Mouse (Mus musculus): ENCODE results near the gene Mob4.
A peak's percentile ranks its signal among the peaks of the same experiment; 100 is the strongest.
"Not testable (repeated sequence)": the region's sequence is repeated elsewhere in the genome, so short reads cannot be mapped to it uniquely, and the experiment has no call there.

The Mob4 gene

DNA sequence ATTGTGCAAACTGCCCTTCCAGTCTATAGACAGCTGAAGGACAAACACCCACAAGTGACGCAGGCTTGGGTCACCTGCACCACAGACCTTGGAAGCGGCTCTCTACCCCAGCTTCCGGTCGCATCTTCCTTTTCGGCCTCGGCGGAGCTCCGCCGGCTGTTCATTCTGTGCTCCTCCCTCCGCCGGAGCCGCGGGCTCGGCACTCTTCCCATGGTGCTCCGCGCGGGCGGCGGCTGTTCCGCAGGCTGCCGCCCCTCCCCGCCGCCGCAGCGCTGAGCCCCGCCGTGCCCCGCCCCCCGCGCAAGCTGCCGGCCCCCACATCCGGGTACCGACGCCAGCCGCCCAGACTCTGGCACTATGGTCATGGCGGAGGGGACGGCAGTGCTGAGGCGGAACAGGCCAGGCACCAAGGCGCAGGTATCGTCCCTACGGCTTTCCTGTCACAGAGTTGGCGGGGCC lies at the start of gene Mob4:
Gene Mob4, plus strand, starts transcription at position 289 of the 459 bp plus-strand sequence.
- peak; percentile 99 for DNase-seq

DNA sequence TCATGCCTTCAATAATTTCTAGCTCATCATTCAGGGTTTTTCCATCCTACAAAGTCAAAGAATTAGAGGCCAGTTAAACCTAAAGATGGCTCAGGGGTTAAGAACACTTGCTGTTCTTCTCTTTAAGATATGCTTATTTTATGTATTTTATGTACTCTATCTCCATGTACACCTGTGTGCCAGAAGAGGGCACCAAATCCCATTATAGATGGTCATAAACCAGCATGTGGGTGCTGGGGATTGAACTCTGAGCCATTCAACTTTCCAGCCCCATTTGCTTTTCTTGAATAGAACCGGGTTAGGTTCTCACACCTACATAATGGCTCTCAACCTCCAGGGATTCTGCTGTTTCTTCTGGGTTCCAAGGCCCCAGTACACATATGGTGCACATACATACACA lies 48.9 kb upstream of the Mob4 start:
- no peak for DNase-seq

DNA sequence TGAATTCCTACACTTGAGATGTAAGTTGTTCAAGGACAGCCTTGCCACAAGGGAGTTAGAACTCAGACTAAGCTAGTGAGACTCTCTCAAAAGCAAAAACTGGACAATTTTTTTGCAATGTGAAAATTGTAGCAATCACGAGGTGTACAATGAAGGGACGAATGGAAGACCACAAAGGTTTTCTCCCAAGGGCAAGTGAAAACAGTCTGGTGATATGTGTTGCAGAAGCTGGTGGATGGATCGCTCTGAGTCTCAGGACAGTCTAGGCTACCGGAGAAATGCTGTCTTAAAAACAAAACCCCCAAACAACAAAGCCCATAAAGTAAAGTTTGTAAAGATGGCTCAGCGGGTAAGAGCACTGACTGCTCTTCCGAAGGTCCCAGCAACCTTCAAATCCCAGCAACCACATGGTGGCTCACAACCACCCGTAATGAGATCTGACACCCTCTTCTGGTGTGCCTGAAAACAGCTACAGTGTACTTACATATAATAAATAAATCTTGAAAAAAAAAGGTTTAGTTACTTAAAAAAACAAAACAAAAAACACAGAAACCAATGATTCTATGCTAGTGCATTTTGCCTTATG lies 45.2 kb upstream of the Mob4 start:
- DNase-seq: no peak

DNA sequence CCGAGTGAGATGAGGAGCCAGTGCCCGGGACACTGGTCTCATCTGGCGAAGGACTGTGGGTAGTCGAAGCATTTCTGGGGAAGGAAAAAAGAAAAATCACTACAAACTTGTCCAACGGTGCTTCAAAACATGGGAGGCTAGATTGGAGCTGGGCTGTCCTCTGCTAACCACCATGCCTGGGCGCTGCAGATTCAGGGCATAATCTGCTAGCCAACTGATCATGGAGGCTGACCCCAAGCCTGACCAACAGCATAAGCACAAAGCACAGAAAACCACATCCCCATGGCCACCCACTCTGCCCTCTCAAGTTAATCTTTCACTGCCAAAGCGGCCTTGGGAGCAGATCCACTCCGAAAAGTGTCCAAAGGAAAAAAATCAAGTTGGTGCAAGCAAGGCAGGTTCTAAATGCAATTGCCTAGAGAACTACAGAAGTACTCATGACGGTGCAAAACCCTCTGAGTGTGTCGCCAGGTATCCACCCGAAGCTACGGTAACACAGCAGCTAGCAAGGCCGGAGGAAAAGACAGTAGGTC lies 44.1 kb upstream of the Mob4 start:
- DNase-seq: peak; percentile 9 to 44

DNA sequence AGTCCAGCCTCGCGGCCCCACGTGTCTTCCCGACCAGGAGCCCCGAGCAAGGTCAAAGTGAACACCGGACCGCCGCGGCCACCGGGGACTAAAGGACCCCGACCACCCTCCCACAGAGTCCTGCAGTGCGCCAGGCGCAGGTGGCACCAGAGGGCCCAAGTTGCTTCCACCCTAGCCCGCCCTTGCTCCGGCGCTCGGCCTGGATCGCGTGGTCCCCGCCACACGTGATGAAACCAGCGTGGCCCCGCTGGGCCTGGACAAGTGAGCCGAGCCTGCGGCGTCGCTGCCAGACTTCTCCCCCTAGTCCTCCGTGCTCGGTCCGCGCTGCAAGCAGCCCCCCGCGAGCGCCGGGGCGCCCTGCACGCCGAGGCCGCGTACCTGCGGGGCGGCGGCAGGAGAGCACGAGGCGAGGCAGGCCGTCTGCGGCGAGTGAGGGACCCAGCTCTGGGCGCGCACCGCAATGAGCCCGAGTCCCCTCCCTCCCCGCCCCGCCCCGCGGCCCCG lies 43.6 kb upstream of the Mob4 start:
- DNase-seq: peak in 1 of 2 experiments; percentile 85

DNA sequence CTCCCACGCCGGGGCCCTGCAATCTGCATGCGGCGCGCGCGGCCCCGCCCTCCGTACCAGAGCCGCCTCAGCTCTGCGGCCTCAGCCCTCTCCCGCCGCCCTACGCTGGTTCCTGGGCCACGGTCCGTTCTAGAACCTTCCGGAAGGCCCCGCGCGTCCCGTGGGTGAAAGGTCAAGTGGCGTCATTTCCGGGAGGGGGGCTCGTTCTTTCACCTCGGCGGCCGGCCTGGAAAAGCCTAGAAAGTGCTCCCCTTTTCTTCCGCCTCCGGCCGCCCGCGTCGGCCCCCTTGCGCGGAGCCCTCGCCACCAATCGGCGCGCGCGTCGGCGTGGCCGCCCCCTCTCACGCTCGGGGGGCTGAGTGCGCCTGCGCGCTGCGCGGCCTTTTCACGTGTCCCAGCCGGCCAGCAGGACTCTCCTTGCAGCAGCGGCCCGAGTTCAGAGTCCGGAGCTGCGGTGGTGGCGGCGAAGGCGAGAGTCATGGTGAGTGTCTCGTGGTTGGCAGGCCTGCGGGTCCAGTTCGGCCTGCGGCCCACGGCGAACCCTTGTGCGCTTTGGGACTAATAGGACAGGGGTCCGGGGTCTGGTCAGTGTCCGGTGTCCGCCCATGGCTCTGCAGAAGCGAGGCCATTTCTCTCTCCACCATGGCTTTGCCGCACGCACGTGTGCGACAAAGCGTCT lies 43.0 kb upstream of the Mob4 start, which contains the start of the genes Hspe1 and Hspd1:
Gene Hspe1, plus strand, starts transcription at position 201 of the 679 bp plus-strand sequence.
Gene Hspd1, minus strand, starts transcription at position 312 of the 679 bp plus-strand sequence.
- peak; percentile 99 for DNase-seq

DNA sequence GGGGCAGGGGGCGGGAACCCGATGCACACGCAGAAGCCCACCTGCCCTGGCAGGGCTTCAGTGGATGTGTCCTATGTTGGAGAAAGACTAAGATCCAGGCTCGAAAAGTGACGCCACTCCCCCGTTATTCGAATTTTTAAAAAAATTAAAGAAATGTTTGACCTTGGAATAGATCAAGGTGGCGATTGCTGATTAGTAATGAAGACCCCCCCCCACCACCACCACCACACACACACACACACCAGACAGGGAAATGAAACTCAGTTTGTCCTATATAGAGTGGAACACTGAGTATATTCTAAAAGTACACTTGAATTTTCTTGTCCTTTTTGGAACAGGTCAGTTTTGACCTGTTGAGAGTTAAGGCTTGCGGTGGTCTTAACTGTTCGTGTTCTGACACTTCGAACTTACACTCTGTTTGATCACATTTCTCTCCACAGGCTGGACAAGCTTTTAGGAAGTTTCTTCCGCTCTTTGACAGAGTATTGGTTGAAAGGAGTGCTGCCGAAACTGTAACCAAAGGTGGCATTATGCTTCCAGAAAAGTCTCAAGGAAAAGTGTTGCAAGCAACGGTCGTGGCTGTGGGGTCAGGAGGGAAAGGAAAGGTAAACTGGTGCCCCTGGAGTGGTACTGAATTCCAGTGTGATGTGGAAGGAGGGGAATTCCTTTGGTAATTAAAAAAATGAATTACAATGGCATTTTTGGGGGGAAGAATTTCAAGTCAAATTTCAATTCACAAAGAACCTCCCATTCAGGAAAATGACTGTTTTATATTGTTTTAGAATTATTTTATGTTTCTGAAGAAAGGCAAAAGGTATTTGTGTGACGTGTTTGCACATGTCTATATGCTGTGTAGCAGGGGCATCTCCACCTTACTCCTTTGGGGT lies 42.2 kb upstream of the Mob4 start:
- no peak for DNase-seq

DNA sequence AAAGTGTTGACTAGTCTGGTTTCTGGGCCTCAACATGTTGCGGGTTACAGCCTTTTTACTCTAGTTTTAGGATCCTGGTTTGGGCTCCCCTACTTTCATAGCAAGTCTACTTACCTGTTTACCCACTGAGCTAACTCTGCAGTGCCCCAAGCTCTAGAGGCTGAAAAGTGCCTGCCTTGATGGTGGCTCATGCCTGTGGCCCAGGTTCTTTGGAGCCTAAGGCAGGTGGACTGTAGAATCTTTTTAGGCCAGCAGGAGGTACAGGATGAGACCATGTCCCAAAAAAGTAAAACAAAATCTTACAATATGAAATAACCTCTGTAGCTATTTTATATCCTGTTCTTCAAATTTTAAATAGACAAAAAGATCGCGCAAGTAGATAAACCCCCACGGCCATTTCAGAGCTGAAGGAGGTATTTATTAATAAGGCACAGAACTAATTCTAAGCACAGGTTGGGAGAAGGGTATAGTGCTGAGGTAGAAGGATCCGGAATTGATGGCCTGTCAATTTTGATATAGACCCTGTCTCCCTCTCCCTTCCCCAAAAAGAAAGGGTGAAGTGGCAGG lies 41.5 kb upstream of the Mob4 start:
- no peak for DNase-seq

DNA sequence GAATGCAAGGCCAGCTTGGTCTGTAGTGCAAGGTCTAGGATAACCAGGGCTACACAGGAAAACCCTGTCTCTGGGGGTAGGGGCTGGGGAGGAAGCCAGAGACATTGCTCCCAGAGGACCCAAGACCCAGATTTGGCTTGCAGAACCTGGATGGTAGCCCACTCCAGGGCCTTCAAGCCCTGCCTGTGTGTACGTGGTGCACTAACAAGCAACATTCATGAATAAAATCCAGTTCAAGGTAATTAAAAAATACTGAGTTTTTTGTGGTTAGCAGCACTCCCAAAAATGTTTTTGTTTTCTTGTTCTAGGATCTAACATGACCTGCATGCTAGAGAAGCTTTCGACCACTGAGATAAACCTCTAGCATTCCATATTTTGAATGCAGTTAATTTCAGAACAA lies 39.0 kb upstream of the Mob4 start:
- no peak for DNase-seq

DNA sequence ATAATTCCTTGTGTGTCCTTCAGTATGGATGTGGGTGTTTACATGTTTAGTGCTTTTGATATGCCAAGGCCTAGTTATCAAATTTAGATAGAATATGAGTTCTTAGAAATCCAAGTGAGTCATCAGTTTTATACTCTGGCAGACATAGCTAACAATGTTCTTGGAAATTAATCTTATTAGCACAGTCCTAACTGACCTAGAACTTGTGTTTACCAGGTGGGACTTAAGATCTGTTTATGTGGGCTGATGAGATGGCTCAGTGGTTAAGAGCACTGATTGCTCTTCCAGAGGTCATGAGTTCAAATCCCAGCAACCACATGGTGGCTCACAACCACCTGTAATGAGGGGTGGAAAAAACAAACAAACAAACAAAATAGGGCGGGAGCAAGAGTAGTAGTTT lies 38.6 kb upstream of the Mob4 start:
- no peak for DNase-seq

DNA sequence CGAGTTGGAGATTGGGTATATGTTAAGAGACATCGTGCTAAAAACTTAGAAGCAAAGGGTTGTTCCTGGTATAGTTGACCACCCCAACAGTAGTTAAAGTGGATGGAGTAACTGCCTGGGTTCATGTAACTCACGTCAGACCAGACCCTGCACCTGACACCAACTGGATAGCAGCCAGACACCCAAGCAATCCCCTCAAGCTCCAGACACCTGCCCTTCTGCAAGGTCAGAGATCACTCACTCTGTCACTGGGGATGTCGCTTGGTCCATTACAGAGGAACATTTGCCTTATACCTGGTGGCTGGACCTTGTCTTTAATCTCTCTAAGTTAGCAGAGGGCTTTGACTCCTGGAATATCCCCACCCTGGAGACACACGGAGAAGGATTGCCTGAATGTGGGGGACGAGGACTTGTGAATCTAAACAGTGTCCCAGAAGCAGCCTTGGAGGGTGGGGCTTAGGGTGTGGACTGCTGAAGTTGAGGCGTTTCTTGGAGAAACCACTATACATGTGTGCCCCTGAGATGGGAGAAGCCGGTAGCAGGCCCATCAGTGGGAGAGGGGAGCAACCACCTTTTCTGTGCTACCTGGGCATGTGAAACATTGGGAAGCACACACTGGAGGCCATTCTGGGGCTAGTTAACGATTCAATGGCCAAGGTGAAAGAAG lies 24.0 kb upstream of the Mob4 start:
- no peak for DNase-seq

DNA sequence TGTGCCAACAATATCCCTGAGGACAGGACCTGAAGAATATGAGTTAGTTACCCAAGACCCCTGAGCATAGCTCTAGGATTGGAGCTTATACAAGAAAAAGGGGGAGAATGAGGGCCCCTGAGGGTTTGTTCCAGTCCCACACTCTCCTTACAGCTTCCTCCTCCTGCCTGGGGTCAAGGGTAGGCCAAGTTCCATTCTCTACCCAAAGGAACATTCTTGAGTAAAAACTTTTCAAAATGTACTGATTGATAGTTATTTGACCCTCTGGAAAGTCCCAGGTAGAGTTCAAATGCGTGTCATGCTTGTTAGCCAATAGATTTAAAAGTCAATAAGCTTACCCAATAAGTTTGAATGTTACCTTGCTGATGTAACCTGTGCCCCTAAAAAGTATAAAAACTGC lies 23.4 kb upstream of the Mob4 start:
- no peak for DNase-seq

DNA sequence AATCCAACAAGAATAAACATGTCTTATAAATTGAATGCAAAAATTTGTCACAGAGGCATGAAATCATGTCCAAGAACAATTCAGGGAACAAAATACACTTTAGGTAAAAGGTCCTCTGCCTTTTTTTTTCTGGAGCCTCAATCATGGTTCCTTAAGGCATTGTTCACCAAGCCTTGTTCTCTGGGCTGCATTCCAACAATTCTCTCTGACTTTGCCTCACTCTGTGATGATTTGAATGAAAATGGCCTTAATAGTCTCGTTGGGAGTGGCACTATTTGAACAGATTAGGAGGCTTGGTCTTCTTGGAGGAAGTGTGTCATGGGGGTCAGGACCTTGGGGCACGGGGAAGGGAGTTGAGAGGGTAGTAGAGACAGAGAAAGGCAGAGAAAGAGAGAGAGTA lies 22.6 kb upstream of the Mob4 start:
- no peak for DNase-seq

DNA sequence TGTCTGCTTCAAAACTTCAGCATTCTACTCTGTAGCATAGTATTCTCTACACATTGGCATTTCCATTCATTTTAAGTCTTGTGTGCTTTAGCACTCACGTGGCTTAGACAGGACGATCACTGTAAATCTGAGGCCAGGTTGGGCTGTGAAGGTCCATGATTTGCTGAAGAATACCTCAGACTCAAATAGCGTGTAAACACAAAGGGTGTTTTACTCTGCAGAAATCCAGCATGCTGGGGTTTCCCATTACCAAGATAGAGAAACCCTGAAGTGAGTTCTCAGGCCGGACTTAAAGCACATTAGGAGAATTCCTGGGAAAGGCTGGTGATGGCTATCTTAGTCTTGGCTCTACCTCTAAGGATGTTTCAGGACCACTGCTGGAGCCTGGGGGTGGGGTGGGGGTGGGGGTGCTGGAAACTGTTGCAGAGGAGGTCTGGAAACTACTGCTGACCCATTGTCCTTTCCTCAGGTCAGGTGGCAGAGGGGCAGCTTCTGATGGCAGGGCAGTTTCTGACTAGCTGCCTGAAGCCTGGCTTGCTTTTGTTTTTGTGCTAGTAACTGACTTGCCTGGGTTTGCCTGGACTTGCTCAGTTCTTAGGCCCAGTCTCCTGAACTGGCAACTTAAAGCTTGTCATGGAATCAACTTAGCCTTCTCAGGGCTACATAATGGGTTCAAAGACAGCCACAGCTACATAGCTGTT lies 21.8 kb upstream of the Mob4 start:
- no peak for DNase-seq

DNA sequence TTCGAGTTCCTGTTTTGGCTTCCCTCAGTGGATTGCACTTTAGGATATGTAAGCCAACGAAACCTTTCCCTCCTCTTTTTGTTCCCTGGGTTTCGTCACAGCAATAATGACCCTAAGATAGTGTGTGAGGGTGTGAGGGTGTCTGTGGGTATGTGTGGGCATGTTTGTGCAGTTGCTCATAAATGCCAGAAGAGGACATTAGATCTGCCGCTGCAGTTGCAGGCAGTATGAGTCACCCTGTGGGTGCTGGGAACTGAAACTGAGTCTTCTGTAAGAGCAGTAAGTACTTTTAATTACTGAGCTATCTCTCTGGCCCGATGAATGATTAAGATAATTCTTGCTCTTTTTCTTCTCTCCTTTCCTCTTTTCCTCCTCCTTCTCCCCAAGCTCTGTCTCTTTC lies 8.0 kb upstream of the Mob4 start:
- DNase-seq: no peak

DNA sequence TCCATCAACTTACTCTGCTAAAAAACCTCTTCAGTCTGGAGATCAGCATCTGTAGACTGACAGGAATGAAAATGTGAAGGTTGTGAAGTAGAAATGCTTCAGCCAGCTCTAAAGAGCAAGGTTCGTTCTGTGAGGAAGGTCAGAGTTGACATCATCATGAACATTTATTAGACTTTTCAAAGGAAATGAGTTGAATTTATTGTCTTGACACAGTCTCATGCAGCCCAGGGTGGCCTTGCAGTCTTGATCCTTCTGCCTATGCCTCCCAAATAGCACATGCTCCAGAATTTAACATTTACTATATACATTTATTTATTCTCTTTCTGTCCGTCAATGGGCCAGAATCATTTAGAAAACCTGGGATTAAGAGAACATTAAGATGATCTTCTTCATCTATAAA lies 7.5 kb upstream of the Mob4 start:
- no peak for DNase-seq

DNA sequence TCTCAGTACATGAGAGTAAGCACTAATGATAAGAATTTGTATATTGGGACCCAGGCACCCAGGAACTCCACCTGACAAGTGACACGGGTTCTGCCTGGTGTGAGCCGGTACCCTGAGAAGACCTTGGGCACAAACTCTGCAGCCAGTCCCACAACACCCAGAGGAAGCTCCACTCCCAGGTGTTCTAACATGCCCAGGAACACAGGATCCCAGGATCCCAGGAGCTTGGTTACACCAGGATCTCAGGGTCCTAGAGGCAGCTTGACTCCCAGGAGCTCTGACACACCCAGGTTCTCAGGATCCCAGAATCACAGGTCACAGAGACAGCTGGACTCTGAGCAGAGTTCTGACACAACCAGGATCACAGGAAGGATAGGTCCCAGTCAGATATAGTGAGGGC lies 6.9 kb upstream of the Mob4 start:
- DNase-seq: not testable (repeated sequence)

DNA sequence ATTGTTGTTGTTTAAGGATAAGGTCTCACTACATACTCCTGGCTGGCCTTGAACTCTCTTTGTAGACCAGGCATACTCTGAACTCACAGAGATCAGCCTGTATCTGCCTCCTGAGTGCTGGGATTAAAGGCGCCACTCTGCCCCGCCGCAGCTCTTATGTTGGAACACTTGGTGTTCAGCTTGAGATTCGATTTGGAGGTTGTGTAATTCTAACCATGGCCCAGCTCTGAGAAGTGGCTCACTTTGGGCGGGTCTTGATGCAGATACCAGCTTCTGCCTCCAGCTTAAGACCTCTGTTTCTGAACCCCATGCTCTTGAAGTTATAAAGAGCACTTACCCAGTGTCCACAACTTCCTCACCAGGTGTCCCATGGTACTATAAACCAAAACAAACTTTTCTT lies 1.3 kb upstream of the Mob4 start:
- no peak for DNase-seq

DNA sequence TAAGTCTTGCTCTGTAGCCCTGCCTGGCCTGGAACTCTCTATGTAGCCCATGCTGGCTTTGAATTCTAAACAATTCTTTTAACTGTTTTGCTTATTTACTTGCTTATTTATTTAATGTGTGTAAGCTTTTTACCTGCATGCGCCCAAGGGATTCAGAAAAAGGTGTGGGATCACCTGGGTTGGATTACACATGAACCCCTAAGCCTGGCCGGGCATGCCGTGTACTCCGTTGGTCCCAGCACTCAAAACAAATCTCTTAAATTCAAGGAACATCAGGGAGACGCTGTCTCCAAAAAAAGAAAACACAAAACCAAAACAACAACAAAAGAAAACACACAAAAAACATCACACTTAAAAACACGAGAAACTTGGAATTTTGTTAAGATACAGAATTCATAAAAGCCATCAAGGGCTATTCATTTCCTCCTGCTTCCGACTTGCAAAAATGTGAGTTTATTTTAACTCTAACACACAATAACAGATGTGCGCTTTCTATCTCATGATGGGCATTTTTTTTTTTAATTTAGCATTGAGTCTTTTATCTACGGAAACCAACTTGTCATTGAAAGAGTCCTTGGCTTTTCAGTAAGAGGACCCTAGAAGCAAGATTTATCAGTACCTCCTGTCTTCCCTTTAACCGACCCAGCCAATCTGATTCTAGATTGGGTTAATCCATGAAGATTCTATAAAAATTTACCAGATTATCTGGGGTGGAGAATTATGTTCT lies 678 bp upstream of the Mob4 start:
- DNase-seq: peak; percentile 16 to 27

DNA sequence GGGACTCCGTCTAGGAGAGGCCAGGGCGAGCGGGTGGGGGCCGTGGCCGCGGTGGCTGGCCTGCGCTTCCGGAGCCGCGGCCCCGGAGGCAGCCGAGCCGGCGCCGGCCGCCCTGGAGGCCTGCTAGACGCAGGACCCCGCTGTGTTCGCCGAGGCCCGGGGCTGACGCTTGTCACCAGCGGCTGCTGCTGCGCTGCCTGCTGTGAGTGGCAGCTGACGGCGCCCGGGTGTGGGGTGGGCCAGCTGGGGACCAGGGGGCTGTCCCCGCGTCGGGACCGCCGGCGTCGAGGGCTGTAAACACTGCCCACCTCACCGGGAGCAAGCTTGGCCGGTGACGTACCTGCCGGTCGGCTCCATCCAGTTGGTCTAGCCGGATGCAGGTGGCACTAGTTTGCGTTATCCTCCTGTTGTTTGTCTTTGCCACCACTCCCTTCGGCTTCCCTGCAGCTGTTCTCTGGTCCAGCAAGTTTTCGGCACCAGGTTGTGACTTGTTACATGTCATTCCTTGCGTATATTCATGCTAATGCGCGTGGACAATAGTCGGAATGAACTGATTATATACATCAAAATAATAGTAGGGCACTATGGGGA lies 488 bp downstream of the Mob4 start:
- DNase-seq: no peak
